Mouse (Mus musculus): Measurements from ENCODE around the gene Egln2. TPM values are rescaled to one million over a fixed set of nuclear protein-coding genes. Genes with fewer than 3 reads are reported as not detected.

The Egln2 gene
- total RNA-seq, 2 experiments from 2014 or later, result 99.1 to 112 TPM

DNA sequence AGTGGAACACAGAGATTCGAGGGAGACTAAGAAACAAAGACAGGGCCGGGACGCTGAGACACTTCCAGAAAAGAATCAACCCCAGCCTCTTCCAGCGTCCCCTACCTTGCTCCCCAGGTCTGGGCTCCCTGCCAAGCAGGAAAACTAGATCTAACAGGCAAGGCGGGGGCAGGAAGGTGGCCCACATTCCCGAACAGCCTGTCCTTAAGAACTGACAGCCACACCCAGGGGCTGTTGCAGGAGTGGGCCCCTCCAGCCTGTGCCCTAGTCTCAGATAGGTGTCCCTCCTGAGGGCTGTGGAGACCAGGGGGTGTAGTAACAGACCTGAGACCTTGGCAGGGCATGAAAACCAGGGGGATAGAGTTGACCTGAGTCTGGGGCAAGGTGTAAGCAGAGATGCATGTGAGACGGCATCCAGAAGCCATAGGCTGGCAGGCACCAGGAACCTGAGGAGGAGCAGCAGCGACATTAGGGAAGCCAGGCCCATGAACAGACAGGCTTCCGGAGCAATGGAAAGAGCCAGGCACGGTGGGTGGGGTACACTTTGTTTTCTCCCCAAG lies 13.3 kb downstream of the Egln2 start, which contains the start of gene Cyp2t4:
Gene Cyp2t4, plus strand, starts transcription at position 510 of the 560 bp plus-strand sequence.
- peak in 1 of 2 experiments; percentile 54 for DNase-seq
- intact Hi-C loops (cut with DNase I), result no loop called here

- no peak for DNase-seq
- intact Hi-C loops (cut with DNase I), result no loop called here
These were observed 30.1 kb downstream of the Egln2 start for GRCm38 (mm10) chr7:27136410-27136996.

- DNase-seq, result no peak
- intact Hi-C loops (cut with DNase I), result loop anchor here (2.0 kb wide), 1 partner anchor 151 kb away; no protein-coding TSS in a partner anchor
These were observed 32.8 kb downstream of the Egln2 start for GRCm38 (mm10) chr7:27133757-27134156.

DNA sequence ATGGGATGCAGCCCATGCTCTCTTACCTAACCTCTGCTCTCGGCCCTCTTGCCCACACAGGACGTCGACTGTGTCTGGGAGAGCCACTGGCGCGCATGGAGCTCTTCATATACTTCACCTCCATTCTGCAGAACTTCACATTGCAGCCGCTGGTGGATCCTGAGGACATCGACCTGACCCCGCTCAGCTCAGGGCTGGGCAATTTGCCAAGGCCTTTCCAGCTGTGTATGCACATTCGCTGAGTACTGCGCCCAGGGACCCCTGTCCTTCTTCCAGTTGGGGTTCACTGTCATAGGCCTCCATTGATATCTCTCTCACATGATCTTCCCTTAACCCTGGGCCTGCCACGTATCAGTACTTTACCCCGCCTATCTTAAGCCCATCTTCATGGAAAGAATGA lies 33.4 kb downstream of the Egln2 start:
- intact Hi-C loops (cut with DNase I), result no loop called here
- no peak for DNase-seq

DNA sequence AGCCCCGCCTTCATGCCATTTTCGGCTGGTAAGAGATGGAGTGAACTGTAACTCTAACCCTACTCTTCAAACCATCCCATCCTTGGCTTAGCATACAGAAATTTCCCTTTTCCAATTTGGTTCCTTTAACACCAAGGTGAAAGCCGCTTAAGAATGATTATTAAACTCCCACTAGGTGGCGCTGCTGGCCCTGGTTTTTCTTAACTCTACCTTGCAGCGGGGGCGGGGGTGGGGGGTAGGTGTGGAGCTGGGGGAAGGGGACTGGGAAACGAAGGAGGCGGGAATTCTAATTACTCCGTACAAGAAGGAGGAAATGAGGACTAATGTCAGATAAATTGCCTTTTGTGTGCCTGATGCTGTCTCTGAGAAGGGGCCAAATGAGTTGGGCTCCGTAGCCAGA lies 34.0 kb downstream of the Egln2 start:
- DNase-seq, result peak in 1 of 2 experiments; percentile 54
- intact Hi-C loops (cut with DNase I), result no loop called here

- intact Hi-C loops (cut with DNase I), result no loop called here
- no peak for DNase-seq
These were observed 35.2 kb downstream of the Egln2 start for GRCm38 (mm10) chr7:27131387-27131786.

GRCm38 (mm10) chr7:27130521-27131370 lies 35.9 kb downstream of the Egln2 start:
- intact Hi-C loops (cut with DNase I), result no loop called here
- no peak for DNase-seq

DNA sequence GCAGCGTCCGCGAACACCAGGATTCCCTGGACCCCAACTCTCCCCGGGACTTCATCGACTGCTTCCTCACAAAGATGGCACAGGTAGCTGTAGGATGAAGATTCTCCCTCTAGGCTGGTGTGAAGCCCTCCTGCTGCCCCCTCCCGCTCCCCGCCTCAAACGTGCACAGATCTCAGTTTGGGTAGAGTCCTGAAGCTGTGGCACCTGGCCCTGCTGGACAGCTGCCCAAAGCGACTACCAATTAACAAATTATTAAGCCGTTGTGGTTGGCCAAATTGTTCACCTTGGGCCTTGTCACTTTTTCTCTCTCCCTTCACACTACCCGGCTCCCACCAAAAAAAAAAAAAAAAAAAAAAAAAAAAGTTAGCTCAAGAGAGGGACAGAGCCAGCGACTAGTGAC lies 36.8 kb downstream of the Egln2 start:
- intact Hi-C loops (cut with DNase I), result loop anchor here (5.0 kb wide), 1 partner anchor 353 kb away; no protein-coding TSS in a partner anchor
- no peak for DNase-seq

GRCm38 (mm10) chr7:27128946-27129345 lies 37.7 kb downstream of the Egln2 start:
- DNase-seq, result no peak
- intact Hi-C loops (cut with DNase I), result loop anchor here (5.0 kb wide), 1 partner anchor 352 kb away; no protein-coding TSS in a partner anchor

- DNase-seq, result no peak
These were observed 38.4 kb downstream of the Egln2 start for GRCm38 (mm10) chr7:27128162-27128561.

DNA sequence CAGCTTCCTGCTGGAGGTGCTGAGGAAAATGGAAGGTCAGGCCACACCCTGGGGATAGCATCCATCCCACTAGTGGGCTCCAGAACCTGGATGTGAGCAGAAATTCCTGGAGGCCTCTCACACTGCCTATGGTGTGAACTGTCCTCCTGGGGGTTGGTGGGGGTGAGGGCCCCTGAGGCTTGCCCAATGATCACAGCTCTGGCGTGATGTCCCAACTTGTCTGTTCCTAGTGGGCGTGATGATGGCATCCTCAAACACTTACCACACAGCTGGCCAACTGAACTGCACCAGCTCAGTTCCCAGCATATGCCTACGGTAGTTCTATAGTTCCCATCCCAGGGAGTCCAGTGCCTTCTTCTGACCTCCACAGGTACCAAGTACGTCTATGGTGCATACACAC lies 41.6 kb downstream of the Egln2 start:
- intact Hi-C loops (cut with DNase I), result loop anchor here (5.0 kb wide), 1 partner anchor 348 kb away; no protein-coding TSS in a partner anchor
- no peak for DNase-seq

More at GRCm38 (mm10) chr7:27128162-27128561, 38.4 kb downstream of the Egln2 start:
- intact Hi-C loops (cut with DNase I), result loop anchor here (5.0 kb wide), 1 partner anchor 351 kb away; no protein-coding TSS in a partner anchor

GRCm38 (mm10) chr7:27124305-27124832 lies 42.2 kb downstream of the Egln2 start:
- DNase-seq, result no peak
- intact Hi-C loops (cut with DNase I), result no loop called here

DNA sequence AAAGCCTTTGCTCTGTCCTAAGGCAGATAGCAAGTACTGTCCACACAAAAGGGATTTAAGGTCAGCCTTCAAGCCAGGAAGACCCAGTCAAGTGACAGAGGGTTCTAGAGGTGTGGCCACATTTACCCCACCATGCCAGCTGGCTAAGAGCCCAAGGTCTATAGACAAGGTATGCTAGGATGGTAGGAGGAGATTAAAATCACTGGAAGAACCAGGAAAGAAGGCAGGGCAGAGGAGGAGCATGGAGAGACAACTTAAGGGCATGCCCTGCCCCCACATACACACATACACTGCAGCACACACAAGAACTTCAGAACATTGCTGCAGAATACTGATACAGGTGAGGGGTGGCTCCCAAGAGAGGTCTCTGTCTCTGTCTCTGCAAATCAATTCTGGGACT lies 46.9 kb downstream of the Egln2 start, which contains the start of gene Cyp2f2:
Gene Cyp2f2, plus strand, starts transcription at position 234 of the 400 bp plus-strand sequence.
- intact Hi-C loops (cut with DNase I), result no loop called here
- DNase-seq, result no peak

GRCm38 (mm10) chr7:27118033-27118511 lies 48.5 kb downstream of the Egln2 start:
- DNase-seq, result peak; percentile 23 to 36
- intact Hi-C loops (cut with DNase I), result no loop called here

- no peak for DNase-seq
- intact Hi-C loops (cut with DNase I), result no loop called here
These were observed 54.6 kb downstream of the Egln2 start for GRCm38 (mm10) chr7:27111987-27112386.

GRCm38 (mm10) chr7:27111038-27111437 lies 55.6 kb downstream of the Egln2 start:
- intact Hi-C loops (cut with DNase I), result no loop called here
- no peak for DNase-seq

DNA sequence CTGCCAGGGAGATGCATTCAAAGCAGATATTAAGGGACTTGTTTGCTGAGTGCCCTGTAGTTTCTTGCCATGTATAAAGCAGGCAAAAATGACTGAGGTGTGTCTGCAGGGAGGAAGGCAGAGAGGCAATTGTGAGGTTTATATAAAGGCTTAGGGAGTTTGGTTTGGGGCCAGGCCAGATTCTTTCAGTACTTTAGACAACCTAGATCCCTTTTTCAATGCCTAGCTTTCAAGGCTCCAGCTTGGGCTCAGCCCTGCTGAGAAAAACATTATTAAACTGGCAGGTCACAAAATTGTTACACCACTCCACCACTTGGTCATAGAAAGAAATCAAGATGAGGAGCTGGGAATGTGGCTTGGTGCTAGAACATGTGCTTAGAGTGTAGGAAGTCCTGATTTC lies 56.3 kb downstream of the Egln2 start:
- intact Hi-C loops (cut with DNase I), result no loop called here
- DNase-seq, result no peak
